Mouse (Mus musculus) heart, embryonic 12.5 days (tissue): ENCODE data around the gene Exosc8. TPM values are rescaled to one million over a fixed set of nuclear protein-coding genes. Genes with fewer than 3 reads are reported as not detected.

Experiments used
- polyA plus RNA-seq: library from polyadenylated mRNA; unstranded; fragments of >200 nt; fragmentation: Nextera tagmentation; extraction: Ambion mirVana; gene quantifications from 2 replicates; pipeline ENCODE4 v1.2.1, GENCODE M21; 2016

Gene Exosc8
- polyA plus RNA-seq, 1 experiment from 2014 or later = 82.6 TPM

Other genes starting within 250 kb of the Exosc8 start
- 76.3 and 82.2 TPM in 2 replicates for gene Supt20, start 42.6 kb downstream of the Exosc8 start, polyA plus RNA-seq
- gene Gm21958, start 21.0 kb downstream of the Exosc8 start, polyA plus RNA-seq = 1.0 TPM in 1 of 2 replicates, not detected in the other
- gene Alg5, start 146 bp upstream of the Exosc8 start, polyA plus RNA-seq = 35.8 and 41.2 TPM in 2 replicates
- 1.6 and 1.9 TPM in 2 replicates for gene Smad9, start 20.2 kb upstream of the Exosc8 start, polyA plus RNA-seq
- gene Rfxap, start 72.4 kb upstream of the Exosc8 start, polyA plus RNA-seq = 41.8 and 49.4 TPM in 2 replicates
- 0.18 and 0.40 TPM in 2 replicates for gene Sertm1, start 180.5 kb upstream of the Exosc8 start, polyA plus RNA-seq